Mouse (Mus musculus) right cerebral cortex, adult 2 months (tissue): Measurements from ENCODE around the gene Cep83.
"Not testable (repeated sequence)": the region's sequence is repeated elsewhere in the genome, so short reads cannot be mapped to it uniquely, and the experiment has no call there.

Experiments
- DNase-seq, 2 experiments: peaks; one replicate each; pipeline ENCODE4 v3.0.0; 2021 to 2022; ENCODE audit warnings: low spot score in 2 of 2

Cep83 gene

GRCm38 (mm10) chr10:94688420-94689175 lies at the start of gene Cep83:
Gene Cep83 (plus strand): TSS chr10:94688654.
- DNase-seq = peak; percentile 92

GRCm38 (mm10) chr10:94639281-94639680 lies 49.2 kb upstream of the Cep83 start:
- DNase-seq = no peak

DNA sequence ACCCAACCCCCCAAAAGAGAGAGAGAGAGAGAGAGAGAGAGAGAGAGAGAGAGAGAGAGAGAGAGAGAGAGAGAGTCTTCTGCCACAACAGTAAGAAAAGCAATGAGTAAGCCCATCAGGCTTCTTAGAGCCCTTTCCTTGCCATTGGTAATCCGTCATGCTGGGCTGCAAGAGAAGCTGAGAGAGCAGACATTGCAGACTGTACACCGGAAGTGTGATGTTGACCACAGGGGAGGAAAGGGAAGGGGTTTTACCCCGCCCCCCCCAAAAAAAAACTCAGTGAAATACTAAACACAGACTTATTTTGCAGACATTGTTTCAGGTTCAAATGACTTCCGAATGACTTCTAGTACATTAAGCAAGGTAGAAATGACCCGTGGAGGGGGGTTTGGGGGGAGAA lies 48.4 kb upstream of the Cep83 start:
- no peak for DNase-seq

GRCm38 (mm10) chr10:94664036-94664435 lies 24.4 kb upstream of the Cep83 start:
- no peak for DNase-seq

- no peak for DNase-seq
Observed at GRCm38 (mm10) chr10:94664455-94664854, 24.0 kb upstream of the Cep83 start.

GRCm38 (mm10) chr10:94668147-94668546 lies 20.3 kb upstream of the Cep83 start:
- DNase-seq = no peak

DNA sequence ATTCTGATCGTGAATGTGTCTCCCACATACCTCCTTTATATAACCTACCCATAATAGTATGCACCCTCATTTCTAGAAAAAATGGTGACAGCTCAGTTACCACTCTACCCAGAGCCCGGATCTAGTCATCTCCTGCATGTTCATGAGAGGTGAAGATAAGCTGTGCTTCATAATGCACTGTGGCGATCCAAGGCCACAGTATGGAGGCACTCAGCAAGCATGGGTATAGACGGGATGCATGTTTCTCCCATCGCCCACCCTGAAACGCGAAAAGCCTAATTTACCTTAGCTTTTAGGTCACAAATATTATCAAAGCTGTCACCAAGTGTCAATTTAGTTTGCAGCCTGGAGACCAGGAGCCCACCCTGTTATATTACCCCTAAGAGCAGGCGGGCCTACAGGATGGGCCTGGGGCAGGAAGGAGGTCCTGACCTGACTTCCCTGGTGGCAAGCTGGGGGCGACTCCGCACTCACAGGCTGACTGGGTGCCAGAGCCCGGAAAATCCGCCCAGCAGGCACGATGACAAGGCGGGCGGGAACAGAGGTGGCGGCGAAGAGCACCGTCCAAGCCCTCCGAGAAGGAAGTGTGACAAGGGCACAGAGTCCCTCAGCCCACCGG lies 544 bp upstream of the Cep83 start:
- DNase-seq = peak; percentile 55 to 70

- DNase-seq = no peak
Observed at GRCm38 (mm10) chr10:94689176-94689510, 689 bp downstream of the Cep83 start.

GRCm38 (mm10) chr10:94690376-94690775 lies 1.9 kb downstream of the Cep83 start:
- DNase-seq = no peak

GRCm38 (mm10) chr10:94692163-94692562 lies 3.7 kb downstream of the Cep83 start:
- DNase-seq = no peak

DNA sequence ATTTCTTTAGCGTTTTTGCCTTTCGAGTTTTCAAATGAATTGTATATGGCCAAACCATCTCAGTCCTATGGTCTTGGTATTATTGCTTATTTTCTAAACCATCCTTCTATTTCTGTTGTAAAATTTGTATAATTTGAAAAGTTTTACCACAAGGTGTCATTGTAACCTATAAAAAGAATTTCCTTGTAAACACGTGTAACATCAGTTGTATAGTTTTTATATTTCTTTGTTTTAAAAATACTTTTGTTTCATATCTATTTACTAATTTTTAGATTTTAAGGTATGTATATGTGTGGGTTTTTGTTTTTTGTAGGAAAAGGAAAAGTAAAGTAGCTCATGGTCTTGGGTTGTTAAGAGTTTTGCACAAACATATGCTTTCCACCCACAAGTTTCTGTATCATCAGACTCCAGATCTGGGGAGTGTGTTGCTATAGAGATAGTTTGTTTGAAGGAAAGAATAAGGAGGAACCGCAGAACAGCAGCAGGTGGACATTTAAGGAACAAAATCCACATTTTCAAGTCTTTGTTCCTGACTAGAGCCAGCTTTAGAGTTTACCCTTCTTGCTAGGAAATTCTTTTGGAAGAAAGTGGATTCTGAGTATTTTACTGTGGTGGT lies 17.3 kb downstream of the Cep83 start:
- no peak for DNase-seq

DNA sequence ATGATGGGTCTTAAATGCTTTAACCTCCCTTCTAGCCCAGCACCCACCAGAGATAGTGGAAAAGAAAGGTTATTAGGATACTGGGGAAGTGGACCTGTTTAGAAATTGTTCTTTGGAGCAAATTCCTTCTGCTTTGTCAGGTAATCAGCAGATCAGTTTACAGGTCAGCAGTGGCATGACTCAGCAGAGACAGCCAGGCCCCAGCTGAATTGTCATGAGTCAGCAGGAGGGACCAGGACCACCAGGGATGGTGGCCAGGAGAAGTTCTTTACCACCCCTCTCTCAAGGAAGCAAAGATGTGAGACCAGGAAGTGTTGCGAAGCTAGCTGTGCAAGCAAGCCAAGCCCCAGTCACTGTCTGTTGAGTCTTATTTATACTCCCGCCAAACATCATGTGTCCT lies 18.2 kb downstream of the Cep83 start:
- no peak for DNase-seq

GRCm38 (mm10) chr10:94709622-94710319 lies 21.3 kb downstream of the Cep83 start:
- DNase-seq = no peak

DNA sequence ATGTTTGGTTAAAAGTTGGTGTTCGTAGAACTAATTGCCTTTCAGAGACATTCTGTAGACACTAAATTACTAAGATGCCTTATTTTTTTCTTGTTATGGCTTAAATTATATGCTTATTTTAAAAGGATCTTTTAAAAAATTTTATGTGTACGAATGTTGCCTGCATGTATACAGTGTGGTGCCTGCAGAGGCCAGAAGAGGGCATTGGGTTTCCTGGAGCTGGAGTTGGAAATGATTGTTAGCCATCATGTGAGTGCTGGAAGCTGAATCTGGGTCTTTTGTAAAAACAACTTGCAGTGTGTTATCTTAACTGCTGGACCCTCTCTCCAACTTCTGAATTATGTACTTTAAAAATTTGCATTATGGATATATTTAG lies 21.9 kb downstream of the Cep83 start:
- DNase-seq = no peak

DNA sequence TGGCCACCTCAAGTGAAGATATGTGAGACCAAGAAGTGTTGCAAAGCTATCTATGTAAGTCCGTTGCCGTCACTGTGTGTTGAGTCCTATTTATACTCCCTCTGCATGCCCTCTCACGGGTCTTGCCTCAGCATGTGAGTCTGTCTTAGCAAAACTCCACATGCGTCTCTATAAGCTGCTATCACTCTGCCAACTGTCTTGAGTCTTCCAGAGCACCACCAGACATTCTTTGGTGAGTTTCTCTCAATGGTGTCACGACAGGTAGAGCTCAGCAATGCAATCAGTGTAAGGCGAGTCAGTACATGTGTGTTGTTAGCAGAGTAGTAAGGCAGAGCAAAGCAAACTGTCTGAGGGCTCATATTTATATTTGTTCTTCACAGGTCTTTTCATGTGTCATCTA lies 31.8 kb downstream of the Cep83 start:
- DNase-seq = no peak

- DNase-seq = not testable (repeated sequence)
Observed at GRCm38 (mm10) chr10:94728053-94728452, 39.6 kb downstream of the Cep83 start.

DNA sequence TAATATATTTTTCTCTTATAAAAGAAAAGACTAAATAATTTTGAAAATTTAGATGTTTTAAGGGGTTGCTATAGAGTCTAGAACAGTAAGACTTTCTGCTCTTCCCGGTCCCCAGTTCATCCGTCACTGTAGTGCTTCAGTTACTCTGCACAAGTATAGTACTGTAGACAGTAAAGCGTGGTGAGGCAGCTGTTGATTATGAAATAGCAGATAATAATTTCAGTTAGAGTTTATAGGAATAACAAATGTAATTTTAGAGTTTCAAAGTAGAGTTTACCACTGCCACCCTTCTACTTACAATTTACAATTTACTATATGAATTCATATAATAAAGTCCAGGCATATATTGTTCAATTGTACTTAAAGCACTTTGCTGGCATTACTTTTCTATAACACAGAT lies 42.0 kb downstream of the Cep83 start:
- no peak for DNase-seq

DNA sequence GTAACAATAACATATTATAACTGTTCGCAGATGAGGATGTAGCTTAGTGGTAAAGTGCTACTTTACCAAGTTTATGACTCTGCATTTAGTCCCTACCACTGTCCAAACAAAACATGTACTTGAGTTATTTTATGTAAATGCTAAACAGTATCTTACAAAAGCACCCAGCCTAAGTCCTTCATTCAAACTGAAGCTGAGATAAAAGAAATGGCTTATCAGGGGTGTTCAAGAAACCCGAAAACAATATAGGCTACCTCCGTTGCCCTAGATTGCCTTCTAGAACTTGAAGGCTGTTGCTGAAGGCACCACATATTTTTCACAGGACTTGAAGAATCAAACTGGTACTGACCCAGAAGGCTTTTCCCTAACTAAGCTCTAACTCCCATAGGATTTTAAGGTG lies 46.4 kb downstream of the Cep83 start:
- no peak for DNase-seq

- no peak for DNase-seq
Observed at GRCm38 (mm10) chr10:94740221-94740620, 51.8 kb downstream of the Cep83 start.

GRCm38 (mm10) chr10:94741459-94741858 lies 53.0 kb downstream of the Cep83 start:
- no peak for DNase-seq

DNA sequence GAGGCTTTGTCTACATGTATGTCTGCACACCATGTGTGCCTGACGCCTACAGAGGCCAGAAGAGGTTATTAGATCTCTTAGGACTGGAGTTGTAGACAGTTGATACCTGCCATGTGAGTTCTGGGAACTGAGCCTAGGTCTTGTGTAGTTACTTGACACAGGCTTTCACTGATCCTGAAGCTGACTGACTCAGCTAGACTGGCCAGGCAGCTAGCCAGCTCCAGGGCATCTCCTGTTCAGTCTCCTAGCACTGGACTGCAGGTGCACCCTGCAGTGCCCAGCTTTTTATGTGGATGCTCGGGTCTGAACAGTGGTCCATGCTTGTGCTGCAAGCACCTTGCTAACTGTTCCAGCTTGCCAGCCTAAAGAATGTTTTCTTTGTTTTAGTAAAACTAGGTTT lies 58.6 kb downstream of the Cep83 start:
- no peak for DNase-seq

GRCm38 (mm10) chr10:94771496-94771895 lies 83.0 kb downstream of the Cep83 start:
- DNase-seq = peak; percentile 49 to 53

DNA sequence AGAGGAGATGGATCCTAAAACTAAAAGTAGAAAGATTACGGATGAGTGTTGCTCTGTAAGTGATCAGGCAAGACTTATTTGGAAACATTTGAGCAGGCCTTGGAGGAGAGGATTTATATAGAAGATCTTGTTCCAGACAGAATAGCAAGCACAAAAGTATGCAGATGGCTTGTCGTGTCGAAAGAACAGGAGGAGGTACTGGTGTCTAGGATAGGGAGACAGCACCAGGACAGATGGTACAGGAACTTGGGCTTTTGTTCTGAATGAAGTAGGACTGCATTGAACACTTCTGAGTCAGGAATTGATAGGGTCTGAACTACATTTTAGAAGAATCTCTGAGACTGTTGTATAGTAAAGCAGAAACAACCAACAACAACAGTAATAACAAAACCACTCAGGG lies 89.1 kb downstream of the Cep83 start:
- DNase-seq = no peak
